Mouse (Mus musculus) granulocyte monocyte progenitor cell, adult 5-6 weeks (primary cell): ENCODE measurements at regions not wholly inside any gene's neighbourhood (a gene's known extent, or its start where the extent isn't known, plus 50 kb on each side); places are given as distances from the start of the nearest gene placed in this dataset.

Experiments
- ATAC-seq: replicated peaks from 2 replicates; pipeline ENCODE4 v1.8.0; 2016; ENCODE audit warnings: mild to moderate bottlenecking, moderate TSS enrichment, inconsistent platforms; ENCODE audit not compliant: poor library complexity, severe bottlenecking

GRCm38 (mm10) chr5:106207706-106208105 is 250.3 kb downstream of the Barhl2 start:
- ATAC-seq: peak; percentile 81

GRCm38 (mm10) chr5:106205724-106206123 is 252.2 kb downstream of the Barhl2 start:
- no peak for ATAC-seq

GRCm38 (mm10) chr5:106200631-106201030 is 257.3 kb downstream of the Barhl2 start:
- no peak for ATAC-seq

GRCm38 (mm10) chr5:106199061-106199460 is 258.9 kb downstream of the Barhl2 start:
- no peak for ATAC-seq

GRCm38 (mm10) chr5:106191141-106191540 is 266.8 kb downstream of the Barhl2 start:
- no peak for ATAC-seq

- no peak for ATAC-seq
Observed at GRCm38 (mm10) chr5:106181726-106182125, 276.2 kb downstream of the Barhl2 start.

- no peak for ATAC-seq
Observed at GRCm38 (mm10) chr5:106172162-106172561, 285.8 kb downstream of the Barhl2 start.

- ATAC-seq: no peak
Observed at GRCm38 (mm10) chr5:106170405-106170804, 287.6 kb downstream of the Barhl2 start.

GRCm38 (mm10) chr5:106167556-106167955 is 290.4 kb downstream of the Barhl2 start:
- ATAC-seq: no peak

GRCm38 (mm10) chr5:106166266-106166665 is 289.9 kb downstream of the Zfp326 start:
- no peak for ATAC-seq

- ATAC-seq: no peak
Observed at GRCm38 (mm10) chr5:106164190-106164589, 287.8 kb downstream of the Zfp326 start.

GRCm38 (mm10) chr5:106162981-106163653 is 286.8 kb downstream of the Zfp326 start:
- no peak for ATAC-seq

GRCm38 (mm10) chr5:106139109-106139508 is 262.7 kb downstream of the Zfp326 start:
- no peak for ATAC-seq

GRCm38 (mm10) chr5:106122928-106123327 is 246.6 kb downstream of the Zfp326 start:
- no peak for ATAC-seq

- no peak for ATAC-seq
Observed at GRCm38 (mm10) chr5:106119584-106119983, 243.2 kb downstream of the Zfp326 start.

GRCm38 (mm10) chr5:106113186-106113585 is 236.8 kb downstream of the Zfp326 start:
- ATAC-seq: no peak

- no peak for ATAC-seq
Observed at GRCm38 (mm10) chr5:106108474-106108971, 232.2 kb downstream of the Zfp326 start.

GRCm38 (mm10) chr5:106102255-106102654 is 225.9 kb downstream of the Zfp326 start:
- ATAC-seq: no peak

GRCm38 (mm10) chr5:106098887-106099286 is 222.5 kb downstream of the Zfp326 start:
- no peak for ATAC-seq

GRCm38 (mm10) chr5:106089332-106089731 is 213.0 kb downstream of the Zfp326 start:
- ATAC-seq: no peak

- ATAC-seq: no peak
Observed at GRCm38 (mm10) chr5:106088478-106089185, 212.3 kb downstream of the Zfp326 start.

- no peak for ATAC-seq
Observed at GRCm38 (mm10) chr5:106083786-106084185, 207.4 kb downstream of the Zfp326 start.
